Mouse (Mus musculus) layer of hippocampus, adult 9-10 months (tissue): ENCODE results near the gene Cables2.

Experiments
- DNase-seq: peaks from one replicate; pipeline ENCODE4 v3.0.0; 2022; ENCODE audit warnings: low spot score

The Cables2 gene

DNA sequence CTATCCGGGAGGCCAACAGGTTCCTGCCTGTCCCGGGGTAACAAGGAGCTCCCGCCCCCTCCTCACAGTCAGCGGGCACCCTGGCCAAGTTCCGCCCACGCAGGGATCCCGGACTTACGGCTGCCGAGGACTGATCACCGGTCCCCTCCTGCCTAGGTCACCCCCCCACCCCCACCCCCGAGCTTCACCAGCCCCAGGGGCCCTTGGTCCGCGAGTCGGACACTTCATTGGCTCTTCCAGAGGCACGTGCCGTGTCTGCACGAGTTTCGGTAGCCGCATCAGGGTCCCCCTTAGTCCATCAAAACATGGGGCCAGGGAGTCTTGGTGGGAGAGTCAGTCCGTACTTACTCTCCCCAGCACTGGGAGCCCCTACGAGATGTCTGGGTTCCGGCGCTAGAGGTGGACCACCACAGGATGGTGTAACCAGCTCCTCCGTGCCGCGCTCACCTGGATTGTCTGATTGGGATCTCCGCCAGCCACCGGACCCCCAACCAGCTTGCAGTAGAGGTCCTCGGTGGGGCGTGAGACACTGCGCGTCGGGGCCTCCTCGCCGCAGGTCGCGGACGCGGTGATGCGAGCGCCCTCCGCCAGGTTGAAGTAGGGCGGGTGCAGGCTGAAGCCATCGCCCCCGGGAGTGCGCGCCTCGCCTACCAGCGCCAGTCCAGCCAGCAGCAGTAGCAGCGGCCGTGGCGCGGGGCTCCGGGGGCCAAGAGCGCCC, 48.1 kb downstream of the Cables2 start:
- DNase-seq, result no peak

DNA sequence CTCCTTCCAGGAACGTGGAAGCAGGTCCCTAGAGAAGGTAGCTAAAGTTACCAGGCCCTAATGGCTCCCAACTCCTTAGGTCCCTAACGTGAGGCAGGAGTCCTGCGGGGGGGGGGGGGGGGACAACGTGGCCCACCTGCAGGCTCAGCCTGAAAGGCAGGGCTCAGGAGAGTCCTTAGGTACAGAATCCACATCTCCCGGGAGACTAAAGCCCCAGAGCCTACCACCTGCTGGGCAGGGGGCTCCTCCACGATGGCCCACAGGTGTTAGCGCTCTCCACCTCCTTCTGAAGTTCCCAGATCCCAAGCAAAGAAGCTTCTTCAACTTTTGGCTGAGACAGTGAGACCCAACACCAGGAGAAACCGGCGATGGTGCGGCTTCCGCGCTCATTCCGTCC, 48.7 kb downstream of the Cables2 start:
- DNase-seq, result no peak

DNA sequence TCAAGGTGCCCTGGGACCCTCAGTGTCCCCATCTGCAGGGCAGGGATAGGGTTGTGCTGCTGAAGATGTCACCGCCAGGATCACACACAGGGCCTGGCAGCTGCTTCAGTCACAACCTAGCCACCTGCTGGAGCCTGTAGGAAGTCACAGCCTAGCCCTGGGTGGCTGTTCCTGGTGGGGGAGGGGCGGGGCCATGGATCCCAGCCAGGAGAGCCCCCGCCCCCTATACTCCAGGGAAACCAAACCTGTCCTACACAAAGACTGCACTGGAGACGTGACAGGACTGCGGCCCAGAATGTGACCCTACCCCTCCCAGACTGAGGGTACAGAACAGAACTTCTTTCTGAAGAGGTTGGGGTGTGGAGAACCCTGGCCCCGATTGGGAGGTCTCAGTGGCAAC, 51.0 kb downstream of the Cables2 start:
- DNase-seq, result no peak

DNA sequence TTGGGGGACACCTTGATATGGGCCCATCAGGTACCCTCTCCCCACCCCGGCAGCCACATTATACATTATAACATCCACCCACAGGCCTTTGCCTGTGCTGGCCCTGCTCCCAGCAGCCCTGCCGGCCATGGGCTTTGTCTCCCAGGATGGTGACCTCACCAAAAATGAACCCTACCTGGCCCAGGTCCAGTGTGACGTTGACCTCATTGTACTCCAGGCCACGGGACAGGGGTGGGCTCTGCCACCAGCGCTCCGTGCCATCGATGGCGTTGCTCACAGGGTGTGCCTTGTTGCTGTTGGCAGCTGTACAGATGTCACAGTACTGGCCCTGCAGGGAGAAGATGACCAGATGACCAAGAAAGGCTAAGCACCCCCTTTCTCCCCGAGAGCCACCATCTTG, 52.2 kb downstream of the Cables2 start:
- no peak for DNase-seq

DNA sequence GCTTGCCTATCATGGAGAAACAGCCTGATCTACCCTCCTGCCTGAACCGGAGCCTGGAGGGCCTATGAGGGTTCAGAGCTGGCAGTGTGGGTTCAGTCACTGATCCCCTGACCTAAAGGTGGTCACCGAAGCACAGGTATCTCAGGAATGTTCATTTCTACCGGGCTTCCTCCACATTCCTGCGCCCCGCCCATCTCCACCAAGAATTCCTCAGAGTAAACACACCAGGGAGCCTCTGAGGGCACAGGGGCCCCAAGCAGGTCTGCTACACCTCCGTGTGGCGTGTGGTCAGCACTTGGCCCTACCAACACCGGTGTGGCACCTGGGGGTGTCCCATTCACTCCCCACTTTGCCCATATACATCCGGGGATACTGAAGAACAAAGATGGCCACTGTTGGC, 53.1 kb downstream of the Cables2 start:
- no peak for DNase-seq

DNA sequence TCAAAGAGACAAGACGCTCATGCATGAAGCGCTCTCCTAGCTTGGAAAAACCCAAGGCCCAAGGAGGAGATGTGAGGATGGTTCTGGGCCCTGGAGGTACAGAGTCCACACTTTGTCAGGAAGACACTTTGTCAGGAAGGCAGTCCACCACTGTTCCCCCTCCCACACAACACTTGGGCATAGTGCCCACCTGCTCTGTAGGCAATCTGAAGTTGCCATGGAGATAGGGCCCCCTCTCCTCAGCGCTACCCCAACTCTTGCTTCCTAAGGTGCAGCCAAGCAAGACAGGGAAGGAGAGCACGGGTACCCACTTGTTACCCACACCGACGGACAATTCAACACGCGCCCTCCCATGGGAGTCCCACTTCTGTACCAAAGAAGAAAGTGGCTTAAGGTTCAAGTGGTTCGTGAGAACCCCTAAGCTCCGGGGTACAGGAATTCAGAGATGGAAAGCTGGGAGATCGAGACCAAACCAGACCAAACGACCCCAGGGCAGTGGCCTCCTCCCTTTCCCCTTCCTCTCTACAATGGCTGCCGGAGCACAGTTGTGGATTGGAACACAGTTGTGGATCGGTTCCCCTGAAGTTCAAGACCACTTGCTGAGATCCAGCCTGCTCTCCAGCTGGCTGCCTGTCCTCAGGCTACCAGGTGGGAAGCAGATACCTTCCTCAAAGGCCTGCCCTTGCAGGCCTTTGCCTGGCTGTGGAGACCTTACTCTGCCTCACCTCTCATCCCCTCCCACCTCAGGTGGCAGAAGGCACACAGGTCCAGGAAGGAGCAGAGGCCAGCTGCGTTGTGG, 54.0 kb downstream of the Cables2 start:
- no peak for DNase-seq

DNA sequence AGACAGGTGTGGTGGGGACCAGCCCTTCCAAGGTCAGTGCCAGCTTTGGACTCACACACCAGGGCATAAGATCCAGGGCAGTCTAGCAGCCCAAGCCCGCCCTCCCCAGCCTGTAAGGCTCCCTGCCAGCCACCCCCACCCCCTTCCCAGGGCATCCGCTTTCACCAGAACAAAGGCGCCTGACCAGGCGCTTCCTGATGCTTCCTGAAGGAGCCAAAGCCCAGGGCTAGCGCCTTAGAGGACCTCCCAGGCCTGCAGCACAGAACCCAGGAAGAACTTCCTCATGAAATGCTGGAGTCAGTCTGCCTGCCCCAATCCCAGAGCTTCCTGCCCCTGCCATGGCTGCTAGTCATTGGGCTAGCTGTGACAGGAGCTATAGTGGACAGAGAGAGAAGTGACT, 54.6 kb downstream of the Cables2 start:
- DNase-seq, result no peak

DNA sequence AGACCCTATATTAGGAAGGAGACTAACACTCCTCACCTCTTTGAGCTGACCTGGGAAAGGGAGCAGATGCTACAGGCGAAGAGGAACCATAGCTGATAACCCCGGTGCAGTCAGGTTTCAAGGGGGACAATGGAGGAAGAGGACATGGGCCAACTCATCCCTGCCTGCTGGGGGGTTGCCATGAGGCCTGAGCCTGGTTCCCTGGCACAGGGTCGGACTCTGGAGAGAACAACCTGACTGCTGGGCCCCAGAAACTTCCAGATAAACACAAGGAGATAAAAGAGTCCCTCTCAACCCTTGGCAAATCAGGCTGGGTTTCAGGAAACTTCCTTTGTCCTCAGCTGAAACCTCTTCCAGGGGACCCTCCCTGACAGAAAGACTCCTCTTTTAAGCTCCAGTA, 55.1 kb downstream of the Cables2 start:
- no peak for DNase-seq

DNA sequence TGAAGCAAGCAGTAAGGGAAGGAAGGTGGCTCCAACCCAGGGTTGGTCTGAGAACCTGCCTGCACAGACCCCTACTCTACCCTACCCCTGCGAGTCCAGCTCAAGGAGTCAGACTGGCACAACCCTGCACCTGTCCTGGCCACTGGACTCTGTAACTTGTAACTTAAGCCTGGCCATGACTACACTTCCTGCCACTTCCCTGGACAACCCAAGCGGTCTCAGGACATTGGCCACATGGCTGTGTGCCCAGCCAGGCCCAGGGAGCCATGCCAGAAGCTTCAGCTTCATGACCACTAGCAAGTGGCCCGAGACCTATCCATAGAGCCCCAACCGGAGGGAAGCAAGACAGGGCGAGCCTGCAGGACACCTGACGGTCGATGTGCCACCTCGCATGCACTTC, 55.7 kb downstream of the Cables2 start:
- no peak for DNase-seq

DNA sequence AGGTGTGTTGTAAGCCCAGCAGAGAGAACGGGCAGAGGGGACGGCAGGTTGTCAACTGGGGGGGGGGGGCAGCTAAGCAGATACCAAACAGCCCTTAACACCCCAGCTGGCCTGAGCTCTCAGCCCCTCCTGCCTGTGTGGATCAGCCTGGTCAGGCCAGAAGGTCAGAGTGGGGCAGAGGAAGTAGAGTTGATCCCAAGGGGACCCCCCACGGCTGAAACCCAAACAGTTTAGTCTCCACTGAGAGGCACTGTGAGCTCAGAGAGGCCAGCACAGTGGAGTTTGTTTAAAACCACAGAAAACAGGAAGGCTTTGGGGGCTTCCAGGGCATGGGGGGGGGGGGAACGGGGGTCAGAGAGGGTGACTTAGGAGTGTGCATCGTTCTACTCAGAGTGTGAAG, 56.4 kb downstream of the Cables2 start:
- no peak for DNase-seq

DNA sequence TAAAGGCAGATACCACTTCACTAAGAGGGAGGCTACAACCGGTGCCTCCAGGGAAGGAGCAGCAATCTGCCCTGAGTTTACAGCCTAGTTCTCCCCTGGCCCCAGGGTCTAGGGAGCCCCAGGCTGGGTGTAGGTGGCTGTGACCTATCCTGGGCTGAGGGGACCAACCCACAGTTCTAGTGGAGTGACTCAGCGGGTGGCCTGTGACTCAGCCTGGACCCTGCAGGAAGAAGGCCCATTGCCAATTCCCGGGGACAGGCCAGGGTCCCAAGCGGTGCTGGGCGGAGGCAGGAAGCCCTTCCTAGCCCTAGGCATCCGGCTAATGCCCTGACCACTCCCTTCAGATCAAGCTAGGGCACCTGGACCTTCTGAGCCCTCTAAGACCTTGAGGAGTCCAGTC, 57.3 kb downstream of the Cables2 start:
- no peak for DNase-seq

DNA sequence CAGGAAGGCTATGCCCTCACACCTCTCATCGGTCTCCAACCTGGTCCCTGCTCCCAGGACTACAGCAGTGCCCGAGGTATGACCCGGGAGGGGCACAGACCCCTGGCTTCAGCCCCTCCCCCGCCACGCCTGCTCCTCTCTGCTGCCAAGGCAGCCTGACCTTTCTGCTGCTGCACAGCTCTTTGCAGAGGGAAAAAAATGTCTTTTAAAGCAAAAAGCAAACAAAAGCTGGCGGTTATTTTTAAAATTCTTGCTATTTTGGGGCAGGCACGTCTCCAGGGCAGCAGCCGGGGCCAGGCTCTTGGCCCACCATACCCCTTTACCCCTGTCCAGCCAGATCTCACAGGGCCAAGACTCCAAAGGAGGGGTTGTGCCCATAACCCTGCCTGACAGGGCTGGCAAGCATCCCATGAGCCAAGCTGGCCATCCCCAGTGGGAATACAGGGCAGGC, 58.3 kb downstream of the Cables2 start:
- no peak for DNase-seq

DNA sequence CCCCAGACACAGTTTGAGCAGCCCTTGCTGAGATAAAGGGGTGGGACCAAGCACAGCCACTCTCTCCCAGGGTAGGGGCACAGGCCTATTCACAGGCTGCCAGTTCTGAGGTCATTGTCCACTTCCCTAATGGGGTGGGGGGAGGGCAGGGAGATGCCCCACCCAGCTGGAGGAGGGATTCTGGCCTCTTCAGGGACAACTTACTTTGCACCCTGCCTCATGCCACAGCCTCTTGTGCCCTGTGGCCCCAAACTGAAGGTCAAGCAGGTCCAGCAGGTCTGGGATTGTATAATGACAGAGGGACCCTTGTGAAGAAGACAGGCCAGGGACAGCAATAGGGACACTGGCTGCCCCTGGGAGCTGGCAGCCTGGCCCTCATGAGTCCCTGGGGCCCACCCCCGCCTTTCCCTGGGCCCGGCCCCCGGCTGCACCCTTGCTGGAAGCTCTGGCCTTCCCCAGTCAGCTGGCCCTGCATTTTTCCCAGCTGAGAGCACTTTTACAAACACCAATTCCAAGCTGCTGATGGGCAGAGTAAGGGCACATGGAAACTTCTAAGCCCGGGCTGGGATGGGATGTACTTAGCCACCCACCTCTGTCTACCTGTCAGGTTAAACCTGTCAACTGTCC, 58.8 kb downstream of the Cables2 start:
- DNase-seq, result no peak

DNA sequence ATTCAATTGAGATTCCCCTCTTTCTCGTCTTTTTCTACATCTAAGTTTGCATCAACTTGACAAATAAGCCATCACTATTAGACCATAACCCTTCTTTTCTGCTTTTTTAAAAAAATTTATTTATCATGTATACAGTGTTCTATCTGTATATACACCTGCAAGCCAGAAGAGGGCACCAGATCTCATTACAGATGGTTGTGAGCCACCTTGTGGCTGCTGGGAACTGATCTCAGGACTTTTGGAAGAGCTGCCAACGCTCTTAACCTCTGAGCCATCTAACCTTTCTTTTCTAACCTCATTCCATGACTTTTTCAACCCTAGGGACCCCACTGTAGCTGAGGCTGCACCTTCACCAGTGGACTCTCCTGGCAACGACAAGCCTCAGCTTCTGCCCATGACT, 61.0 kb downstream of the Cables2 start:
- no peak for DNase-seq

DNA sequence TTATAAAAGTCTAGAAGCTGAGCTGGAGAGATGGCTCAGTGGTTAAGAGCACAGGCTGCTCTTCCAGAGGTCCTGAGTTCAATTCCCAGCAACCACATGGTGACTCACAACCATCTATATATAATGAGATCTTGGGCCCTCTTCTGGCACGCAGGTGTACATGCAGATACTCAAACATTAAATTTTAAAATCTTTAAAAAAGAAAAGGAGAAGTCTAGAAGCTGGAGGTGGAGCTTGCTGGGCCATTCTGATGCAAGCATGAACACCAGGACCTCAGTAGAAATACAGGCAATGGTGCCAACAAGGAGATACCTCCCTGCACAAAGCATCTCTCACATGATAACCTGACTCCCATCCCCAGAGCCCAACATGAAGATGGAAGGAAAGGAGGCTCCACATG, 64.3 kb downstream of the Cables2 start:
- DNase-seq, result no peak
